Mouse (Mus musculus) midbrain, embryonic 15.5 days (tissue): ENCODE results near the gene Oaz1. TPM values are rescaled to one million over a fixed set of nuclear protein-coding genes. Genes with fewer than 3 reads are reported as not detected.

Source experiments
- ATAC-seq: fragments of 200-750 bp; cut with Nextera tagmentation; replicated peaks from 2 replicates; pipeline ENCODE4 v1.8.0; 2017; ENCODE audit warnings: moderate TSS enrichment
- H3K27ac ChIP-seq: fragments of 300-500 bp; sonication (generic); 2 replicates; pipeline ENCODE4 v1.5.1; 2015; ENCODE audit warnings: mild to moderate bottlenecking, inconsistent platforms
- H3K27me3 ChIP-seq: fragments of 300-500 bp; sonication (generic); replicated peaks from 2 replicates; pipeline ENCODE4 v1.6.1; 2015; ENCODE audit warnings: inconsistent platforms
- H3K36me3 ChIP-seq: fragments of 300-500 bp; sonication (generic); replicated peaks from 2 replicates; pipeline ENCODE4 v1.6.1; 2015; ENCODE audit warnings: inconsistent platforms
- H3K4me1 ChIP-seq: fragments of 300-500 bp; sonication (generic); 2 replicates; pipeline ENCODE4 v1.6.1; 2015; ENCODE audit warnings: inconsistent platforms
- H3K4me2 ChIP-seq: fragments of 300-500 bp; sonication (generic); 2 replicates; pipeline ENCODE4 v1.6.1; 2015; ENCODE audit warnings: inconsistent platforms, mild to moderate bottlenecking, moderate library complexity
- H3K4me3 ChIP-seq: fragments of 300-500 bp; sonication (generic); 2 replicates; pipeline ENCODE4 v1.5.1; 2015; ENCODE audit warnings: mild to moderate bottlenecking, inconsistent platforms
- H3K9ac ChIP-seq: fragments of 300-500 bp; sonication (generic); 2 replicates; pipeline ENCODE4 v1.6.1; 2015; ENCODE audit warnings: mild to moderate bottlenecking, inconsistent platforms
- H3K9me3 ChIP-seq: fragments of 300-500 bp; sonication (generic); 2 replicates; pipeline ENCODE4 v1.6.1; 2016; ENCODE audit warnings: inconsistent platforms
- WGBS: fragments of 180-500 bp; shearing (Covaris S2); methylation state at CpG from one replicate; pipeline ENCODE4 v1.1.7; 2015; ENCODE audit warnings: mixed read lengths; 5-methylcytosine and 5-hydroxymethylcytosine counted together
- polyA plus RNA-seq: library from polyadenylated mRNA; unstranded; fragments of >200 nt; fragmentation: Nextera tagmentation; extraction: Ambion mirVana; gene quantifications from 2 replicates; pipeline ENCODE4 v1.2.1, GENCODE M21; 2015

Gene Oaz1
- polyA plus RNA-seq, result 1,243 and 1,388 TPM in 2 replicates

GRCm38 (mm10) chr10:80826151-80827062 is at the start of gene Oaz1:
Gene Oaz1, plus strand, starts transcription at chr10:80826656.
- H3K9me3 ChIP-seq, result no peaks in the 10 kb centered on the region
- H3K27ac ChIP-seq, result peak within 1 kb of the TSS; percentile 92
- H3K4me2 ChIP-seq, result peak within 1 kb of the TSS; percentile 71
- H3K4me3 ChIP-seq, result peak within 1 kb of the TSS; percentile 94
- WGBS, result under 1% methylated on average over 79 of the region's 82 CpGs
- H3K9ac ChIP-seq, result peak within 1 kb of the TSS; percentile 88
- peak; percentile 97 for ATAC-seq
- peaks cover 17% of the 10 kb centered on the region; the same call in 1 of the 2 replicates for H3K36me3 ChIP-seq
- H3K27me3 ChIP-seq, result no peaks in the 10 kb centered on the region
- H3K4me1 ChIP-seq, result peaks cover 25% of the 10 kb centered on the region

GRCm38 (mm10) chr10:80777123-80777522 is 49.3 kb upstream of the Oaz1 start:
- H3K27ac ChIP-seq, result no peak overlapping the region
- H3K9me3 ChIP-seq, result no peaks in the 10 kb centered on the region
- peaks cover 74% of the 10 kb centered on the region for H3K36me3 ChIP-seq
- no peak overlapping the region for H3K4me3 ChIP-seq
- H3K27me3 ChIP-seq, result no peaks in the 10 kb centered on the region
- H3K4me2 ChIP-seq, result no peak overlapping the region
- H3K9ac ChIP-seq, result no peak overlapping the region
- WGBS, result 92% methylated on average over 5 of the region's 5 CpGs
- H3K4me1 ChIP-seq, result no peaks in the 10 kb centered on the region
- no peak for ATAC-seq

GRCm38 (mm10) chr10:80779565-80779964 is 46.9 kb upstream of the Oaz1 start:
- ATAC-seq, result no peak
- H3K4me3 ChIP-seq, result no peak overlapping the region
- no peaks in the 10 kb centered on the region for H3K27me3 ChIP-seq
- H3K4me1 ChIP-seq, result no peaks in the 10 kb centered on the region
- H3K9ac ChIP-seq, result no peak overlapping the region
- H3K36me3 ChIP-seq, result peaks cover 71% of the 10 kb centered on the region
- no peak overlapping the region for H3K4me2 ChIP-seq
- H3K27ac ChIP-seq, result no peak overlapping the region
- no peaks in the 10 kb centered on the region for H3K9me3 ChIP-seq

GRCm38 (mm10) chr10:80784302-80784701 is 42.2 kb upstream of the Oaz1 start:
- Histone ChIP-seq H3K27me3 (no peaks in the 10 kb centered on the region), H3K36me3 (peaks cover 80% of the 10 kb centered on the region), H3K9ac (no peak overlapping the region), H3K4me3 (no peak overlapping the region), H3K4me2 (no peak overlapping the region), H3K27ac (no peak overlapping the region), H3K9me3 (no peaks in the 10 kb centered on the region), H3K4me1 (no peaks in the 10 kb centered on the region)
- ATAC-seq, result no peak
- WGBS, result 98% methylated on average over 2 of the region's 2 CpGs

GRCm38 (mm10) chr10:80784871-80785270 is 41.6 kb upstream of the Oaz1 start:
- Histone ChIP-seq H3K36me3 (peaks cover 82% of the 10 kb centered on the region), H3K27ac (no peak overlapping the region), H3K4me2 (no peak overlapping the region), H3K27me3 (no peaks in the 10 kb centered on the region), H3K9ac (no peak overlapping the region), H3K9me3 (no peaks in the 10 kb centered on the region), H3K4me1 (no peaks in the 10 kb centered on the region), H3K4me3 (no peak overlapping the region)
- WGBS, result 69% methylated on average over 12 of the region's 12 CpGs
- ATAC-seq, result no peak

- H3K27ac ChIP-seq, result no peak overlapping the region
- no peak overlapping the region for H3K4me3 ChIP-seq
- no peaks in the 10 kb centered on the region for H3K27me3 ChIP-seq
- no peaks in the 10 kb centered on the region for H3K9me3 ChIP-seq
- no peaks in the 10 kb centered on the region for H3K4me1 ChIP-seq
- ATAC-seq, result no peak
- H3K9ac ChIP-seq, result no peak overlapping the region
- H3K36me3 ChIP-seq, result peaks cover 89% of the 10 kb centered on the region
- no peak overlapping the region for H3K4me2 ChIP-seq
- 92% methylated on average over 11 of the region's 11 CpGs for WGBS
These were observed 40.5 kb upstream of the Oaz1 start for GRCm38 (mm10) chr10:80785963-80786362.

- WGBS, result 79% methylated on average over 2 of the region's 2 CpGs
- H3K36me3 ChIP-seq, result peaks cover 89% of the 10 kb centered on the region
- no peaks in the 10 kb centered on the region for H3K9me3 ChIP-seq
- H3K27ac ChIP-seq, result no peak overlapping the region
- no peaks in the 10 kb centered on the region for H3K4me1 ChIP-seq
- H3K9ac ChIP-seq, result no peak overlapping the region
- no peak for ATAC-seq
- no peaks in the 10 kb centered on the region for H3K27me3 ChIP-seq
- no peak overlapping the region for H3K4me2 ChIP-seq
- no peak overlapping the region for H3K4me3 ChIP-seq
These were observed 38.9 kb upstream of the Oaz1 start for GRCm38 (mm10) chr10:80787517-80787916.

GRCm38 (mm10) chr10:80790761-80791404 is 35.6 kb upstream of the Oaz1 start:
- Histone ChIP-seq H3K4me3 (no peak overlapping the region), H3K9me3 (no peaks in the 10 kb centered on the region), H3K27ac (no peak overlapping the region), H3K36me3 (peaks cover 79% of the 10 kb centered on the region), H3K27me3 (no peaks in the 10 kb centered on the region), H3K9ac (no peak overlapping the region), H3K4me2 (no peak overlapping the region), H3K4me1 (peaks cover 2% of the 10 kb centered on the region; the same call in 1 of the 2 replicates)
- ATAC-seq, result no peak
- WGBS, result 92% methylated on average over 19 of the region's 19 CpGs

GRCm38 (mm10) chr10:80791476-80792174 is 34.8 kb upstream of the Oaz1 start:
- no peak overlapping the region for H3K9ac ChIP-seq
- H3K36me3 ChIP-seq, result peaks cover 73% of the 10 kb centered on the region
- no peak overlapping the region for H3K4me2 ChIP-seq
- H3K4me1 ChIP-seq, result peaks cover 10% of the 10 kb centered on the region
- H3K9me3 ChIP-seq, result no peaks in the 10 kb centered on the region
- no peak overlapping the region for H3K4me3 ChIP-seq
- no peak for ATAC-seq
- no peak overlapping the region for H3K27ac ChIP-seq
- no peaks in the 10 kb centered on the region for H3K27me3 ChIP-seq
- 85% methylated on average over 33 of the region's 33 CpGs for WGBS

- no peak; the same call in 1 of the 2 replicates for ATAC-seq
- H3K27ac ChIP-seq, result no peak overlapping the region
These were observed 34.1 kb upstream of the Oaz1 start for GRCm38 (mm10) chr10:80792175-80793032.

GRCm38 (mm10) chr10:80793033-80793784 is 33.2 kb upstream of the Oaz1 start:
- H3K4me1 ChIP-seq, result peaks cover 19% of the 10 kb centered on the region
- H3K9me3 ChIP-seq, result no peaks in the 10 kb centered on the region
- no peak overlapping the region for H3K4me2 ChIP-seq
- H3K27ac ChIP-seq, result no peak overlapping the region
- no peaks in the 10 kb centered on the region for H3K27me3 ChIP-seq
- peaks cover 61% of the 10 kb centered on the region for H3K36me3 ChIP-seq
- H3K9ac ChIP-seq, result no peak overlapping the region
- ATAC-seq, result no peak
- WGBS, result 86% methylated on average over 13 of the region's 13 CpGs
- H3K4me3 ChIP-seq, result no peak overlapping the region

More at GRCm38 (mm10) chr10:80792175-80793032, 34.1 kb upstream of the Oaz1 start:
- Histone ChIP-seq H3K9ac (no peak overlapping the region), H3K4me3 (no peak overlapping the region), H3K27me3 (no peaks in the 10 kb centered on the region), H3K9me3 (no peaks in the 10 kb centered on the region), H3K36me3 (peaks cover 70% of the 10 kb centered on the region), H3K4me2 (no peak overlapping the region), H3K4me1 (peaks cover 17% of the 10 kb centered on the region)
- WGBS, result 72% methylated on average over 41 of the region's 41 CpGs
